Mouse (Mus musculus): Measurements from ENCODE around the gene Pitpna.
"Not testable (repeated sequence)": the region's sequence is repeated elsewhere in the genome, so short reads cannot be mapped to it uniquely, and the experiment has no call there.

The Pitpna gene

GRCm38 (mm10) chr11:75587493-75588284 is at the start of gene Pitpna:
Gene Pitpna (plus strand): TSS chr11:75588097.
- peak; percentile 89 to 94 for DNase-seq (ENCODE audit: low spot score in 2 of 2)

- DNase-seq (ENCODE audit: low spot score in 2 of 2): no peak
Observed at GRCm38 (mm10) chr11:75538184-75538969, 49.5 kb upstream of the Pitpna start.

- no peak for DNase-seq (ENCODE audit: low spot score in 2 of 2)
Observed at GRCm38 (mm10) chr11:75538970-75539299, 49.0 kb upstream of the Pitpna start.

DNA sequence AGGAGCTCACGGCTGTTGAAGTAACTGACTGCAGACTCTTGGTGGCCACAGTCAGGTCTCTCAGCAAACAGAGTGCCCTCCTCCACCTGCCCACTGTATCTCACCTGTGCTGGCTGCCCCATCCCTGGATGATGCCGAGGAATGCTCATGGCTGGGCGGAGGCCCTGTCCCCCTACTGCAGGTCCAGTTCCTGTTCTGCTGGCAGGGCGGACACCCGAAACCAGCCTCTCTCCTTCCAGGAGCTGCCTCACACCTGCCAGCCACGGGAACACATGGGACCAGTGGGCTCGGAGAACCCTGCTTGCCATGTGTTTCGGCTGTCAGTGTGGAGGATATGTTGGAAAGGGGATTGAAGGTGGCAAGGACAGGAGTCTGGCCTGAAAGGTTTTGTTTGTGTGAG is 47.7 kb upstream of the Pitpna start:
- no peak for DNase-seq (ENCODE audit: low spot score in 2 of 2)

DNA sequence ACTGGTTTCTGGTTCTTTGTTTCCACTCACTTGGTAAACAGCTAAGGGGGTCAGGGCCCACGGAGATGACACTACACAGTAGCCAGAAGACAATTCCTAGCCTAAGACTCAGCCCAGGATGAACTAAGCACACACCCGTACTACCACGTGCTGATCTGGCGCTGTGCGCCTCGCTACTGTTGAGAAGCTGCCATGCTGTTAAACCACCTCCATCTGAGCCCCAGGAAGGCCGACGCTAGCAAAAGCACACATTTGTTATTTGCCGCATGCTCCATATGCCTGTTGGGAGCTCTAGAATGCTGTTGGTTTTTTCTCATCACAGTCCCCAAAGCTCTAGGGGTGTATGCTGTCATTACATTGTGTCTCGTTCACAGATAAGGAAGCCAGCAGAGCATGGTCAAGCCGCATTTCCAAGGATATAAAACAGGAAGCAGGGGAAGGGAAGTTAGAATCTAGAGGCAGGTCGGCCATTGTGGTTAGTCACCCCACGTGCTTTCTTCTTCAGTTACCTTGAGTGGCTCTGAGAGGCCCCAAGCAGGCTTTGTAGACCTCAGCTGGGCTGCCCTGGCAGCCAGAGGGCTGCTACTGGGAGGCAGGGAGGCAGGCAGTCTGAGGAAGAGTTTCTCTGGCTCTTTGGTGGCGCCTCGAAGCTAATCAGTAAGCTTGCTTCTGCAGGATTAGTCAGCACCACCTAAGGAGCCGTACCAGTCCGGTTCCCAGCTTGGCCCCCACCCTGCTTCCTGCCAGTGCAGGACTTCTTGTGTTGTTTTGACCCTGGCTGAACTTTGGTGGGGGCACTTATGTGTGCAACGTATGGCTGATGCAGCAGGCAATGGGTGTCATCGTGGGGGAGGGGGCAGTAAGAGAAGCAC is 47.0 kb upstream of the Pitpna start:
- DNase-seq (ENCODE audit: low spot score in 2 of 2): no peak

DNA sequence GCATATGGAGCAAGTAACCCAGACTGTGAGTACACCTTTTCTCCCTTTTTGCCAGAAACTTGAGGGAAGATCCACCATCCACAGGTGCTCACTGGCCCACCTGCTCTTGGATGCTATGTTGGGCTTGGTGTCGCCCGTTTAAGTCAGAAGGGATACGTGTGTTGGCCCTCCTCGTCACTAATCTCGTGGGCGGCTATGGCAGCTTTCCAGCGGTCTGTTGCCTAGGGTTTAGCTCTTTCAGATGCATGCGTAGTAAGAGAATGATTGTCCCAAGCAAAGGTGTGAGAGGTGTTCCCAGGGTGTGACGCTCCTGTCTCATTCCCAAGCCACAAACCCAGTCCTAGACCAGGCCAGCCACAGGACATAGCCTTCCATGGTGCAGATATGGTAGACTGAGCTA is 43.2 kb upstream of the Pitpna start:
- no peak for DNase-seq (ENCODE audit: low spot score in 2 of 2)

DNA sequence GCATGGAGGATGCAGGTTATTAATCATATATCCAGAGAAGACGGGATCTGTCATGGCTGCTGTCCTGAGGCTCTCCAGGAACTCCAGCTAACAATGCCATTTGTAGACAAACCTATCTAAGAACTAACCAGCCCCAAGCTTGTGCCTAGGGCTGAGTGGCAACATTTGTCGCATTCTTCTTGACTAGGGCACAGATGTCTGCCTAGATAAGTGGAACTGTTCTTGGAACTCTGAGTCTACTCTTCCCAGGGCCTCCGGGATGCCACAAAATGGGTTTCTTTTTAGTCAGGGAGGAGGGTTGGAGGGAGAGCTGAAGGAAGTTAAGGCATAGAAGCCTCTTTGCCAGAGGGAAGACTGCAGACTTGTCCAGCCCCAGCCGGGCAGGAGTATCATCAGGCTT is 41.8 kb upstream of the Pitpna start:
- DNase-seq (ENCODE audit: low spot score in 2 of 2): no peak

- no peak for DNase-seq (ENCODE audit: low spot score in 2 of 2)
Observed at GRCm38 (mm10) chr11:75549658-75550111, 38.2 kb upstream of the Pitpna start.

DNA sequence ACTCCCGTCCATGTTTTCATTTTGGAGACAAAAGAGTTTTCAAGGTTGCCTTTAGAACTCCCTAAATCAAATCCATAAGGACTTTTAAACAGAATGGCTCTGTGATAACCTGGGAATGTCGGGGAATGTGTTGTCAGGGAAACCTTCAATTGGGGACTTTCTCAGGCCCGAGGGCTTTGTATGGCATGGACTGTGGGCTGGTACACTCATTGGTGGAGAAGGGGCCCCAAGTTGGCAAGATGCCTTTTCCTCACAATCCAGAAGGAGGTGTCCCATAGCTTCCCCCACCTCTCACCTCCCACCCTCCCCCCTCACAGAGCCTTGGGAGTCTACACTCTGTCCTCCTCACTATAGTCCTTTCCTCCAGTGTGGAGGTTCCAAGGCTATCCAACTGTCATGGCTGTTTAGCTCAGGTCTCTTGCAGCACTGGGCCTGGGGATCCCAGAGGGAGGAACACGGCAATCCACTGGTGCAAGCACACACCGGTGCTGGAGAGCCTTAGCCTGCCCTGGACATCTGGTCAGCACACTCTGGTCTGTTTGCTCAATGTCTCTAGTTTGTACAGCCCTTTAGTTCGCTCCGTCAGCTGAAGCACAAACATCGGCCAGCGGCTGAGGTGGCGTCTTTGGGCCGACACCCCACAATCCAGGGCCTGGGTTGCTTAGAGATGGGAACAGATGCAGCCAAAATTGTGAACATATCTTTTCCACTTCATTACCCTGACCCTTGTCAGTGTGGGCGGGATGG is 37.5 kb upstream of the Pitpna start:
- no peak for DNase-seq (ENCODE audit: low spot score in 2 of 2)

DNA sequence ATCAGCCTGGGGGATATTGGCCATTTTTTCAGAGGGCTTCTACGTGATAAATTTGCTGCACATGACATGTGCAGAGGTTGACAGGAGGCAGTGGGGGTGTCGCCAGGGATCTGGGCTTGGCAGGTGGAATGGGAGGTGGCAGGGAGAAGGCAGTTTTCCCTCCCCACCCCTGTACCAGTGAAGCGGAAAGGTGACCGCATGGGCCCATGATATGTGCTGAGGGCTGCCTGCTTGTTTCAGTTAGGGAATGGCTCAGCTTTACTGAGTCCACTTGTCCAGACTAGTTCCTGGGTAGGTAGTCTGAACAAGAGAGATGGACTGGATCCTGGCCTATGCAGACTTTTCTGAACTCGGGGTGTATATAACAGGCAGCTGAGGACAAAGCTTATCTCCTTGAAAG is 36.6 kb upstream of the Pitpna start:
- DNase-seq (ENCODE audit: low spot score in 2 of 2): no peak

DNA sequence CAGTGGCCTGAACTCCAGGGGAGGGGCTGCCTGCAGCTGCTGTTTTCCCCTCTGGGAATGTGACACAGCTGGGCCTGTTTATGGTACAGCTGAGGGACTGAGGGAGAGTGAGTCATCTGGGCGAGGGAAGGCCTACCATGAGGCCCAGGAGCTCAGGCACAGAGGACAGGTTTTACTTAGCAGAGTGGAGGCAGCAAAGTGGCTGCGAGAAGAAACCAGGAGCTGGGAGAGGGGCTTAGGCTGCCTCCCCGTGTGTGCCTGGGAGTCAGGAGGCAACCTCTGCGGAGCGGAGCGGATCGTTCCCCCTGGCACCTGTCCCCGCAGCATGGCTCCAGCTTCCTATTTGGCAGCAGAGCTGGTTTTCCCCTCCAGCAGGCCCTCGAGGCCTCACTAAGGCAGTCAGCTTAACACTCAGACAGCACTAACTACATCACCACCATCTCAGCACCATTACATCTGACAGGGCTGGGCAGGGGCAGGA is 35.9 kb upstream of the Pitpna start:
- no peak for DNase-seq (ENCODE audit: low spot score in 2 of 2)

DNA sequence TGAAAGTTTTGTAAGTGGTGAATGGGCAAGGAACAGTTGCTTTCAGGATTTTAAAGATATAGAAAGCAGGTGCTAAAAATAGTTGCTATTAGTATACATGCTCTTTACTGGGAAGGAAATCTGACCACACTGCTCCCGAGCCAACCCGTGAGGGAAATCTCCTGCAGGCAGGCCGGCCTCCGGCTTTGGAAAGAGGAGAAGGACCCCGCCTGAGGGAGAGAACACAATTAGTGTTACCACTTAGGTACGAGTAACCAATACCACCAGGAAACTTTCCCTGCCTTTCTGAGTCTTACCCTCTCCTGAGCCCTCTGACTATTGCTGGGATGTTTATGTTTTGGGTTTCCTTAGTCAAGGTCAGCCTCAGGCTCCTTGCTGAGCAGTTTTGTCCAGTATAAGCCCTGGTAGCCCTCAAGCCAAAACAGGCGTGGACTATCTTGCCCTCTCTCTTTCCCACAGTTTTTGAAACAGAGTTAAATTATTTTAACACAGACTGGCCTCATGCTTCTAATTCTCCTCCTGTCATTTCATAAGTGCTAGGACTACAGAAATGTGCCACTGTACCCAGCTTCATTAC is 34.9 kb upstream of the Pitpna start:
- no peak for DNase-seq (ENCODE audit: low spot score in 2 of 2)

DNA sequence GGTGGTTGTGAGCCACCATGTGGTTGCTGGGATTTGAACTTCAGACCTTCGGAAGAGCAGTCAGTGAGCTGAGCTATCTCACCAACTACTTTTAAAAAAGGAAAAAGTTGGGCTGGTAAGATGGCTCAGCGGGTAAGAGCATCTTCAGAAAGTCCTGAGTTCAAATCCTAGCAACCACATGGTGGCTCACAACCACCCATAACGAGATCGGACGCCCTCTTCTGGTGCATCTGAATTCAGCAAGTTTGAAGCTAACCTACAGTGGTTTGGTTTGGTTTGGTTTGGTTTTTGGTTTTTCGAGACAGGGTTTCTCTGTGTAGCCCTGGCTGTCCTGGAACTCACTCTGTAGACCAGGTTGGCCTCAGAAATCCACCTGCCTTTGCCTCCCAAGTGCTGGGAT is 31.9 kb upstream of the Pitpna start:
- not testable (repeated sequence) for DNase-seq (ENCODE audit: low spot score in 2 of 2)

- no peak for DNase-seq (ENCODE audit: low spot score in 2 of 2)
Observed at GRCm38 (mm10) chr11:75557142-75557541, 30.8 kb upstream of the Pitpna start.

- DNase-seq (ENCODE audit: low spot score in 2 of 2): no peak
Observed at GRCm38 (mm10) chr11:75558101-75558500, 29.8 kb upstream of the Pitpna start.

DNA sequence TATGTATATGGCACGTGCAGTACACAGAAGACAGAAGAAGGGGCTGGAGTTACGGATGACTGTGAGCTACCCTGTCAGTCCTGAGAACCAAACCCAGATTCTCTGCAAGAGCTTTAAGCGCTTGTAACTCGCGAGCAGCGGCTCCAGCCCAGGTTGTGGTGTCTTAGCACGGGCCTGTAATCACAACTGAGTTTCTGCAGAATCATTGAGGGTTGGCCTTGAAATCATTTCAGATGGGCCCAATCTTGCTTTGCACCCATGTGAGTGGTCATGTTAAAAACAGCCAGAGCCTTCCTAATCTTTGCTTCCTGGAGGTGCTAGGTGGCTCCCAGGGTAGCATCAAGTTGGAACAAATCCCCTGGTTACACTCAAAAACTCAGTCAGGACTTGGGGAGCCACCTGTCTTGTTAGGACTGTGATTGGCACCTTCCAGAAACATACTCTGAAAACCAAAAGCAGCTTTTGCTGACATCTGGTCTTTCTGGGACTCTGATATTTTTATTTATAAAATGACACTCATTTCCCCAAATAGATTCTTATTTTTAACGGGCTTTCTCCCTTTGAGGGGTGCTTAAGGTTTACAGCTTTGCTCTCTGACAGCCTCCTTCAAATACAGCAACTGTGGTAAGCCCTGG is 27.9 kb upstream of the Pitpna start:
- DNase-seq (ENCODE audit: low spot score in 2 of 2): no peak

DNA sequence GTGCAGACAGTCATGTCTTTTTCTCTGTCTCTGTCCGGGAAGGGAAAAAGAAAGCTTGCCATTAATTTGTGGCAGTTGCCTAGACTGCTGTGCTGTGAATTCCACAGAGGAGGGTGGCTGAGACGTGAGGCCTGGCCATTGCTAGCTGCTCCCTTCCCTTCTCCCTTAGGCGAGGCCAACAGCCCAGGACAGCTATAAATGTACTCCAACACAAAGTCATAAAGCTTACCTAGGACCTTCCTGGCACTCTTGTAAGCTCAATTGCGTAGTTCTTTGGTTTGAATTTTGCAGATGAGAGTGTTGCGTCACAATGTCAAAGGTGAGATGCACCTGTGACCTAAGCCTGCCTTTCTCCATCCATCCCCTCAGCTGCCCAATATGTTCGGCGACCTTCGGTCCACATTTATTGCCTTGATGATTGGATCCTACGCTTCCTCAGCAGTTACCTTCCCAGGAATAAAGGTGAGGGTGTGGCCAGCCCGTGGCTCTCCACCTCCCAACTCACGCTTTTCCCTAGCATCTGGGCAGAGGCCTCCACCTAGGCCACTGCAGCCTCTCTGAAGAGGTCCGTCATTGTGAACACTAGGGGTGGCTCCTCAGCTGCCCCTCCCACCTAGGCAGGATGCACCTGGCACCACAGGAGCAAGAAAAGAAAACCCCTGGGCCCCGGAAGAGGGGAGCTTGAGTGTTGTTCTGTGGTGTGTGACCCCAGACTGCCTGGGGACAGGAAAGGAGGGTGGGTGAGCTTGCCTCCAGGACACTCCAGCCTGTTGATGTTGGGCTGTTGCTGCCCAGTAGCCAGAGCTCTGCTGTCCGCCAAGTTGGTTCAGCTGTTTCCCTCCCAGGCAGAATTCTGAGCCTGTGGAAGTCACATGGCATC is 27.1 kb upstream of the Pitpna start:
- no peak for DNase-seq (ENCODE audit: low spot score in 2 of 2)

DNA sequence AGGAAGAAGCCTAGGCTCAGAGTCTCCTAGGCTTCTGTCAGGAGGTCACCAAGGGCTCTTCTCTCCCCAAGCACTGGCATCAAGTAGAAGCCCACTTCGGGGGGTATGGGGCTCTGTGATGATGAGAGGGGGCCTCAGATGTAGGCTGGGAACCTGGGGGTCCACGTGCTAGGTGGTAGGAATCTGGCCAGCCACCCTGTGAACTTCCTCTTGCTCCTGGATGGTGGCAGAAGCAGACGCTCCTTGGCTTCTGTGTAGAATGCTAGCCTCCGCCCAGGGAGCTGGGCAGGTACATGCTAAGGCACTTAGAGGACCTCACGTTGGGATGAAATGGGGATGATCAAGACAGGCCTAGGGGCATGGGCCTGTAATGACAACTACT is 26.5 kb upstream of the Pitpna start:
- no peak for DNase-seq (ENCODE audit: low spot score in 2 of 2)

- DNase-seq (ENCODE audit: low spot score in 2 of 2): no peak
Observed at GRCm38 (mm10) chr11:75562840-75563239, 25.1 kb upstream of the Pitpna start.
